Comparison of ENCODE assay signal across 9 mouse cellular contexts in the genomic region with DNA sequence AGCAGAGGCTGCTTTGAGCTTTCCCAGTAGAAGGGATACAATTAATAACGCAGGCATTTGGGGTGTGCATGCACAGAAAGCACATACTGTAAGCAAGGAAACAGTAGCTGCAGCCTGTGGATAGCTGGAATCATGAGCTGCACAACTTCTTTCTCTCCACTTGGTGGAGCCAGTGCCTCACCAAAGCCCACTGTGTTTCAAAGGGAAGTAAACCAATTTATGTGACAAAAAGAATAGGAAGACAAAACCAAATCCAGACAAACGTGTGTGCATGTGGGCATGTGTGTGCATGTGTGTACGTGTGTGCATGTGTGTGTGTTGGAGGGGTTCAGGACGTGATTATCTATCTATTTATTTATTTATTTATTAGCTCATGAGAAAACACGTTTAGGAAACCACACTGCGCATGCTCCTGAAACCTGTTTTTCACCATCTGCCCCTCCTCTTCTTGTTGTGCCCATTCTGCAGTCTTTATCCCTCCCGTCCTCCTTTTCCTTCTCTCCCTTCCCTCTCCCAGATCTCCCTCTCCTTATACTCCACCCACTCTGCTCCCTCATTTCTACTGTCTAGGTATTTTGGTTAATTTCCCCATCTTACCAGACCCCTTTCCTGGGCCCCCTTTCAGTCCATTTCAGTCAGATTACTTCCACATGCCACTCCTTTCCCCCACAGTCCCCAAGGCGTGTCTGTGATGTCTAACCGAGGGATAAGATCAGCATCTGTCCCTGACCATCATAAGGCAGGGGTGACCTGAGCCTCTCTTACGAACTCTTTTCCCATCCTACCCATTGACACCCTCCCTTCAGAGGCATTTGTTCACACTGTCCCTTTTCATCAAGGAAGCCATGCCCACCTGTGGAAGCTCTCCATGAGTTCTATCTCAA.
DNase-seq lines count a peak whose midpoint lies in the region; ATAC-seq and TF ChIP-seq lines count a peak whose summit lies in the region.
"Had no signal": no experiment of that assay in that cellular context is flagged by ENCODE, and none has a peak within 500 bp of the region (broad histone marks: within the 10 kb centered on the region; RNA-seq: fewer than 3 reads in every experiment).

No protein-coding gene starts in this region.

- H3K9me3 ChIP-seq in intestine, embryonic 14.5 days (ENCODE audit: control insufficient read depth, low read length): no peaks in the 10 kb centered on the region
- no peaks in the 10 kb centered on the region for H3K9me3 ChIP-seq in intestine, embryonic 15.5 days
- no peaks in the 10 kb centered on the region for H3K9me3 ChIP-seq in hindbrain, postnatal 0 days (ENCODE audit: low read length)
- H3K9me3 ChIP-seq in midbrain, embryonic 12.5 days: no peaks in the 10 kb centered on the region
- H3K9me3 ChIP-seq: liver, embryonic 13.5 days had no signal

- no peak overlapping the region for H3K4me3 ChIP-seq in intestine, embryonic 14.5 days (ENCODE audit: low read depth, low read length)
- H3K4me3 ChIP-seq in intestine, embryonic 15.5 days (replicated peaks): no peak overlapping the region
- H3K4me3 ChIP-seq in hindbrain, postnatal 0 days (ENCODE audit: low read length): no peak overlapping the region
- no peak overlapping the region for H3K4me3 ChIP-seq in midbrain, embryonic 12.5 days
- H3K4me3 ChIP-seq: liver, embryonic 13.5 days had no signal

- peak; percentile 73 for DNase-seq in intestine, embryonic 14.5 days (ENCODE audit: low spot score)
- DNase-seq in A20 (ENCODE audit: low read depth, low spot score): peak; percentile 61
- peak; percentile 42 for DNase-seq in adrenal gland, postnatal 10 days
- DNase-seq in embryo, embryonic 9.5 days (ENCODE audit: extremely low spot score): peak; percentile 55
- peak; percentile 82 for DNase-seq in hindbrain, postnatal 0 days (ENCODE audit: low spot score)
- DNase-seq: liver, embryonic 13.5 days had no signal

- H3K27ac ChIP-seq in intestine, embryonic 14.5 days (ENCODE audit: low read depth): no peak overlapping the region
- H3K27ac ChIP-seq in intestine, embryonic 15.5 days: no peak overlapping the region
- H3K27ac ChIP-seq in hindbrain, postnatal 0 days: no peak overlapping the region
- H3K27ac ChIP-seq in midbrain, embryonic 12.5 days (replicated peaks): no peak overlapping the region
- H3K27ac ChIP-seq: liver, embryonic 13.5 days had no signal

- no peaks in the 10 kb centered on the region for H3K4me1 ChIP-seq in intestine, embryonic 14.5 days (replicated peaks; ENCODE audit: control insufficient read depth, insufficient read depth, low read length)
- no peaks in the 10 kb centered on the region for H3K4me1 ChIP-seq in intestine, embryonic 15.5 days (replicated peaks)
- H3K4me1 ChIP-seq in hindbrain, postnatal 0 days (ENCODE audit: insufficient read depth, low read length): no peaks in the 10 kb centered on the region
- H3K4me1 ChIP-seq in midbrain, embryonic 12.5 days: no peaks in the 10 kb centered on the region
- H3K4me1 ChIP-seq: liver, embryonic 13.5 days had no signal

- H3K9ac ChIP-seq in intestine, embryonic 14.5 days (ENCODE audit: low read length): no peak overlapping the region
- no peak overlapping the region for H3K9ac ChIP-seq in intestine, embryonic 15.5 days
- H3K9ac ChIP-seq in hindbrain, postnatal 0 days (replicated peaks; ENCODE audit: low read length): no peak overlapping the region
- no peak overlapping the region for H3K9ac ChIP-seq in midbrain, embryonic 12.5 days (replicated peaks)
- H3K9ac ChIP-seq: liver, embryonic 13.5 days had no signal

- H3K27me3 ChIP-seq in intestine, embryonic 14.5 days (replicated peaks; ENCODE audit: control insufficient read depth, insufficient read depth, low read length): no peaks in the 10 kb centered on the region
- H3K27me3 ChIP-seq in intestine, embryonic 15.5 days (replicated peaks): no peaks in the 10 kb centered on the region
- H3K27me3 ChIP-seq in hindbrain, postnatal 0 days (ENCODE audit: insufficient read depth, low read length): no peaks in the 10 kb centered on the region
- H3K27me3 ChIP-seq in midbrain, embryonic 12.5 days: no peaks in the 10 kb centered on the region
- H3K27me3 ChIP-seq: liver, embryonic 13.5 days had no signal

- H3K36me3 ChIP-seq in intestine, embryonic 14.5 days (ENCODE audit: control insufficient read depth, insufficient read depth, low read length): peaks cover 24% of the 10 kb centered on the region
- H3K36me3 ChIP-seq in intestine, embryonic 15.5 days: peaks cover 2% of the 10 kb centered on the region; the same call in 1 of the 2 replicates
- peaks cover 12% of the 10 kb centered on the region for H3K36me3 ChIP-seq in hindbrain, postnatal 0 days (ENCODE audit: insufficient read depth, low read length)
- peaks cover 35% of the 10 kb centered on the region for H3K36me3 ChIP-seq in midbrain, embryonic 12.5 days
- H3K36me3 ChIP-seq: liver, embryonic 13.5 days had no signal

- peak; percentile 97 for TF ChIP-seq CTCF in hindbrain, postnatal 0 days (IDR thresholded peaks at IDR 0.05; ENCODE audit: low read depth)

- no peak for ATAC-seq in intestine, embryonic 14.5 days (replicated peaks; ENCODE audit: low FRiP score, low TSS enrichment, low read depth)
- no peak for ATAC-seq in intestine, embryonic 15.5 days
- ATAC-seq in hindbrain, postnatal 0 days: peak; percentile 73
- peak; percentile 52; the same call in 1 of the 2 replicates for ATAC-seq in midbrain, embryonic 12.5 days (ENCODE audit: low FRiP score, low read depth)
- no peak for ATAC-seq in activated CD4-positive, CD25-positive, alpha-beta regulatory T cell, adult 4 months

- H3K4me2 ChIP-seq in intestine, embryonic 14.5 days (ENCODE audit: low read length): no peak overlapping the region
- H3K4me2 ChIP-seq in intestine, embryonic 15.5 days (replicated peaks): no peak overlapping the region
- no peak overlapping the region for H3K4me2 ChIP-seq in hindbrain, postnatal 0 days (ENCODE audit: low read depth, low read length)
- no peak overlapping the region for H3K4me2 ChIP-seq in midbrain, embryonic 12.5 days (replicated peaks)
- H3K4me2 ChIP-seq: liver, embryonic 13.5 days had no signal

- 54% methylated on average over 10 of the region's 10 CpGs for WGBS in intestine, embryonic 14.5 days
- 53% methylated on average over 10 of the region's 10 CpGs for WGBS in intestine, embryonic 15.5 days
- 43% methylated on average over 10 of the region's 10 CpGs for WGBS in hindbrain, postnatal 0 days
- WGBS in midbrain, embryonic 12.5 days: 52% methylated on average over 10 of the region's 10 CpGs

Comparison
In these comparisons a context has a peak if more than half of its experiments do, and no peak if none do; other contexts are left out.
1. ATAC-seq: peak in hindbrain, postnatal 0 days (single experiment) and midbrain, embryonic 12.5 days (single experiment); none in intestine, embryonic 14.5 days (single experiment), intestine, embryonic 15.5 days (single experiment) and activated CD4-positive, CD25-positive, alpha-beta regulatory T cell, adult 4 months (single experiment).
2. Peak in every context shown above with its lines, with median percentiles within 50 percentile points of each other: DNase-seq.